Mouse (Mus musculus): ENCODE measurements around the gene Cntnap2. TPM values are rescaled to one million over a fixed set of nuclear protein-coding genes. Genes with fewer than 3 reads are reported as not detected.

Cntnap2 gene
- polyA plus RNA-seq, 1 experiment from 2014 or later = 24.7 TPM

DNA sequence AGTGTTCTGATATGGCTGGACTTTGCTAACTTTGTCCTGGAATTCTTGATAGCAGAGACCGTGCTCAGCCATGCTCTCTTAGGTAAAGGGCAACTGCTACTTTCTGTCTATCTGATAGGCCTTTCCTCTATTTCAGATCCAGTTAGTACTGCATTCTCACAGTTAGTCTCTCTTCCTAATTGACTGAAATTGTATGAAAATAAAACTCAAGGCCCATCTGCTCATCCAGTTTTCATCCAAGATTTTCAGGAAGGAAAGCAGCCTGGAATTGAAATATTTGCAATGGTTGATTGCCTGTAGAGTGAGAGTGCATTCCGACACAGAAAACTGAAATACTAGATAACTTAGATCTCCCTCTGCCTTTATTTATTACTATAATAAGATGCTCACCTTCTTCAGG lies 589.3 kb downstream of the Cntnap2 start:
- H3K36me3 ChIP-seq (ENCODE audit: control insufficient read depth, insufficient read depth, low read length) = no peaks in the 10 kb centered on the region
- ATAC-seq (ENCODE audit: low FRiP score) = no peak
- H3K27ac ChIP-seq (ENCODE audit: low read depth, low read length) = no peak overlapping the region
- no peak overlapping the region for H3K9ac ChIP-seq (ENCODE audit: low read length)
- no peak overlapping the region for H3K4me3 ChIP-seq (ENCODE audit: low read depth, low read length)
- 87% methylated on average over 2 of the region's 2 CpGs for WGBS
- no peaks in the 10 kb centered on the region for H3K27me3 ChIP-seq (ENCODE audit: control insufficient read depth, insufficient read depth, low read length)
- no peaks in the 10 kb centered on the region for H3K9me3 ChIP-seq (ENCODE audit: control insufficient read depth, low read length)
- H3K4me1 ChIP-seq (ENCODE audit: control insufficient read depth, insufficient read depth, low read length) = no peaks in the 10 kb centered on the region
- no peak overlapping the region for H3K4me2 ChIP-seq
- no peak for DNase-seq (ENCODE audit: low spot score, missing footprints)

DNA sequence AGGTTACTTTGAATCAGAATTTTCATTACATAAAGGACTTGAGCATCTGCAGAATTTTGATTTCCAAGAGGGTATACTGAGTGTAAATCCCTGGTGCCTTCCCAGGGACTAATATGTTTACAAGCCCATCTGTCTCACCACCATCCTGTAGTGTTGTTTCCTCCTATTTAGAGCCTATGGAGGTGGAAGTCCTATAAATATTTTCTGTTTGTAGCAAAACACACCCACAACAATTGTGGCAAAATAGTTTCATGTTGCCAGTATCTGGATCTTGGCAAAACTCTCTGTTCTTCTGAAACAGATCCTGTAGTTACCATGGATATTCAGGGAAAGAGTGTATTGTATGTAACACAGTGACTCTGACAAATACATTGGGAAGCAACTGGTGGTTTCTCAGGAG lies 641.1 kb downstream of the Cntnap2 start:
- Histone ChIP-seq H3K4me3 (ENCODE audit: low read depth, low read length) (no peak overlapping the region), H3K4me1 (ENCODE audit: control insufficient read depth, insufficient read depth, low read length) (no peaks in the 10 kb centered on the region), H3K27ac (ENCODE audit: low read depth, low read length) (no peak overlapping the region), H3K9me3 (ENCODE audit: control insufficient read depth, low read length) (no peaks in the 10 kb centered on the region), H3K9ac (ENCODE audit: low read length) (no peak overlapping the region), H3K27me3 (ENCODE audit: control insufficient read depth, insufficient read depth, low read length) (no peaks in the 10 kb centered on the region), H3K4me2 (no peak overlapping the region), H3K36me3 (ENCODE audit: control insufficient read depth, insufficient read depth, low read length) (no peaks in the 10 kb centered on the region)
- DNase-seq (ENCODE audit: low spot score, missing footprints) (no peak), ATAC-seq (ENCODE audit: low FRiP score) (no peak)

DNA sequence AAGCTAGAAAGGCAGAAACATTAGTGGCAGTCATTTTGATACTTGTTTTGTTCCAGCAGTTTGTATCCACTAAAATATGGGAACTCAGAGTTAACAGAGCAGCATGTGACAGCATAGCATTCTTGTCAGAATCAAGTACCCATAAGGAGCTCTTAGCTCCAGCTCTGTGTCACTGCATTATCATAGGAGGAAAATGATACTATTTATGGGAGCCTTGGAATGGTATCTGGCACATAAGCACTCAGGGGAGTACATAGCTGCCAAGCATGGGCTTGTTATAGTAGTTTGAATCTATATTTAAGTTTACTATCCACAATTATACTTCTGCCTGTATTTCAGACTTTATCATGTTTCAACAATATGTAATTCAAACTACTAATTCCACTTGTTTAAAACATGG lies 732.5 kb downstream of the Cntnap2 start:
- ATAC-seq (ENCODE audit: low FRiP score) = no peak
- no peaks in the 10 kb centered on the region for H3K4me1 ChIP-seq (ENCODE audit: control insufficient read depth, insufficient read depth, low read length)
- H3K27ac ChIP-seq (ENCODE audit: low read depth, low read length) = no peak overlapping the region
- no peak overlapping the region for H3K9ac ChIP-seq (ENCODE audit: low read length)
- H3K27me3 ChIP-seq (ENCODE audit: control insufficient read depth, insufficient read depth, low read length) = no peaks in the 10 kb centered on the region
- DNase-seq (ENCODE audit: low spot score, missing footprints) = no peak
- H3K4me2 ChIP-seq = no peak overlapping the region
- no peak overlapping the region for H3K4me3 ChIP-seq (ENCODE audit: low read depth, low read length)
- no peaks in the 10 kb centered on the region for H3K36me3 ChIP-seq (ENCODE audit: control insufficient read depth, insufficient read depth, low read length)
- no peaks in the 10 kb centered on the region for H3K9me3 ChIP-seq (ENCODE audit: control insufficient read depth, low read length)

DNA sequence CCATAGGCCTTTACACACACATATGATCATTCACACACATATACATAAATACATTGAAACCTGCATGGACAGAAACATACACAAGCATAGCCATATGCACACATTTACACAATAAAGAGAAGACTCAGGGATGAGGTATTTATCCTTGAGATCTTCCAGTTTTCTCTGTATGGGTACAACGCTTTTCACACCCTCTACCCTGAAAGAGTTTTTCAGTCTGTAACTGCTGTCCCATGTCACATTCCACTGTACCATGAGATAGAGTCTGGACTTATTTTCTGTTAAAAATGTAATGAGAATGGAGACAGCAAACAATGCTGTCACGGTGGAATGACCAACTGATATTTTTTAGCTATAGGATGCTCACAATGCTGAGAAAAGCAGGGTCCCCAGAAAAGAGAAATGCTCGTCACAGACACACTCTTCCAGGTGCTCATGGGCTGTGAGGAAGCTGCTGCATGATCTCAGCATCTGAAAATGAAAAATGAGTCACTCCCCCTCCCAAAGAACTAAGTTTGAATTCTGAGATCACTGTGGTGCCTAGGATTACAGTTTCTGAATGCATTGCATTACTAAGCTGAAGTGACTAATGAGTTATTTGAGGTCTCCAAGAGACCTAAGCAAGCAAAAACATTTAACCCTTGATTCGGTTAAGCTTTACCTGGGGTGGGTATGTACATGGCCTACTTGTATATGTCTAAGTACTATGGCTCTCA lies 782.6 kb downstream of the Cntnap2 start:
- H3K9ac ChIP-seq (ENCODE audit: low read length) = no peak overlapping the region
- WGBS = 87% methylated on average over 4 of the region's 4 CpGs
- H3K4me1 ChIP-seq (ENCODE audit: control insufficient read depth, insufficient read depth, low read length) = no peaks in the 10 kb centered on the region

DNA sequence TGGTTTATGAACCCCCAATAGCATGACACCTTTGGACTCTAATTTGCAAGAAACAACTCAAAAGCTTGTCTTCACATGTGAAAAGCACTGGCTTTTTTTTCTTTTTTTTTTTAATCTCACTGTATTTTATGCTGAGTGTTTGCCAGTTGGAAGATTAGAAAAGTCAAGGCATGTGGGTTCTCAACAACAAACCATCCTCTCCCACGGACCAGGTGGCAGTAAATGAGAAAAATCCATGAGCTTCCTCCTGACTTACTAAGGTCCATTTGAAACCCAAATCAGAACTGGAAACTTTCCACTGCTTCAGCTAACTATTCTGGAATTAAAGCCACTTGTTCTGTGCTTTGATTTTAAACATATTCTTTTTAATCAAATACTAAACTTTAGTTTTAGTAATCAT lies 784.6 kb downstream of the Cntnap2 start:
- H3K4me2 ChIP-seq = no peak overlapping the region
- no peaks in the 10 kb centered on the region for H3K9me3 ChIP-seq (ENCODE audit: control insufficient read depth, low read length)
- no peaks in the 10 kb centered on the region for H3K4me1 ChIP-seq (ENCODE audit: control insufficient read depth, insufficient read depth, low read length)
- no peak for ATAC-seq (ENCODE audit: low FRiP score)
- no peak for DNase-seq (ENCODE audit: low spot score, missing footprints)
- no peaks in the 10 kb centered on the region for H3K27me3 ChIP-seq (ENCODE audit: control insufficient read depth, insufficient read depth, low read length)
- H3K4me3 ChIP-seq (ENCODE audit: low read depth, low read length) = no peak overlapping the region
- no peak overlapping the region for H3K9ac ChIP-seq (ENCODE audit: low read length)
- WGBS = 83% methylated on average over 1 of the region's 1 CpGs
- no peak overlapping the region for H3K27ac ChIP-seq (ENCODE audit: low read depth, low read length)
- no peaks in the 10 kb centered on the region for H3K36me3 ChIP-seq (ENCODE audit: control insufficient read depth, insufficient read depth, low read length)

More for the DNA sequence above, 782.6 kb downstream of the Cntnap2 start:
- H3K4me3 ChIP-seq (ENCODE audit: low read depth, low read length) = no peak overlapping the region
- no peak overlapping the region for H3K4me2 ChIP-seq
- no peak for ATAC-seq (ENCODE audit: low FRiP score)
- H3K36me3 ChIP-seq (ENCODE audit: control insufficient read depth, insufficient read depth, low read length) = no peaks in the 10 kb centered on the region
- H3K27ac ChIP-seq (ENCODE audit: low read depth, low read length) = no peak overlapping the region
- H3K9me3 ChIP-seq (ENCODE audit: control insufficient read depth, low read length) = no peaks in the 10 kb centered on the region
- no peak for DNase-seq (ENCODE audit: low spot score, missing footprints)
- no peaks in the 10 kb centered on the region for H3K27me3 ChIP-seq (ENCODE audit: control insufficient read depth, insufficient read depth, low read length)

DNA sequence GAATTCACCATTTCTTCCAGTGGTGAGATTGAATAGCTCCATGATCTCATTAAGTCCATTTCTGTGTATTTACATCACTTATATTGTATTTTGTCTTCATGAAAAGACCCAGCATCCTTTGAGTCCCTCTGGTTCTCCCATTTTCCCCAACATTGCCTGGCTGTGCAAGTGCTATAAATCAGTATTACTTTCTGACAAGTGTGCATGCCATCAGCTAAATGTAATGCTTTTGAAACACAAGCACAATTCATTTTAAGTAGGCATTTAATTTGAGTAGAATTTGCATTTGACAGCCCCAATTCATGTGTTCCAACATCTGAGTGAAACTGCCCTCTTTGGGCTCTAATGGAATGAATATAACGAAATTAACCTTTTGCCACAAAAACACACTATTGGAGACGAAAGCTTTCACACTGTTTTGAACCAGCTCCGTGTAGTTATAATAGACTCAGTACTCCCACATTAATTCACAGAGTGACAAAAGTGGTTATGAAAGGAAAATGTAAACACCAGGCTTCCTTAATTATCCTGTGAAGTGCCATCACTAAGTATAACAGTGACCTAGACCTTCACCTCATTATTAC lies 812.3 kb downstream of the Cntnap2 start:
- 76% methylated on average over 3 of the region's 3 CpGs for WGBS
- DNase-seq (ENCODE audit: low spot score, missing footprints) = no peak
- Histone ChIP-seq H3K27ac (ENCODE audit: low read depth, low read length) (no peak overlapping the region), H3K4me3 (ENCODE audit: low read depth, low read length) (no peak overlapping the region), H3K27me3 (ENCODE audit: control insufficient read depth, insufficient read depth, low read length) (no peaks in the 10 kb centered on the region), H3K9ac (ENCODE audit: low read length) (no peak overlapping the region), H3K9me3 (ENCODE audit: control insufficient read depth, low read length) (no peaks in the 10 kb centered on the region), H3K4me2 (no peak overlapping the region), H3K4me1 (ENCODE audit: control insufficient read depth, insufficient read depth, low read length) (no peaks in the 10 kb centered on the region), H3K36me3 (ENCODE audit: control insufficient read depth, insufficient read depth, low read length) (no peaks in the 10 kb centered on the region)
- no peak for ATAC-seq (ENCODE audit: low FRiP score)

DNA sequence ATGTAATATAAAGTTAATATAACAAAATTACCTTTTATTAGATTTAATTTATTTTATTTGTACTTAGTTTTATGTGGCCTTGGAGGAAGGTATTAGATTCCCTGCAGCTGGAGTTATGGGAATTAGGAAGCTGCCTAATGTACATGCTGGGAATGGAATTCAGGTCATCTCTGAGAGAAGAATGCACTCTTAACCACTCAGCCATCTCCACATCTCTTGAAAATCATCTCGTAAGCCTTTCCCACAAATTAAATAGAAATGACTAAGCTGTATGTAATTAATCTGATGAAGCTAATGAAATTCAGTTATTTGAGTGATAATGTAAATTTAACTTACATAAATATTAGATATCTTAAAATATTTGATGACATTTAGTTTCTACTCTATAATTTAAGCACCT lies 826.3 kb downstream of the Cntnap2 start:
- Histone ChIP-seq H3K9me3 (ENCODE audit: control insufficient read depth, low read length) (no peaks in the 10 kb centered on the region), H3K4me1 (ENCODE audit: control insufficient read depth, insufficient read depth, low read length) (no peaks in the 10 kb centered on the region), H3K9ac (ENCODE audit: low read length) (no peak overlapping the region), H3K4me3 (ENCODE audit: low read depth, low read length) (no peak overlapping the region), H3K36me3 (ENCODE audit: control insufficient read depth, insufficient read depth, low read length) (no peaks in the 10 kb centered on the region), H3K27ac (ENCODE audit: low read depth, low read length) (no peak overlapping the region), H3K27me3 (ENCODE audit: control insufficient read depth, insufficient read depth, low read length) (no peaks in the 10 kb centered on the region), H3K4me2 (no peak overlapping the region)
- ATAC-seq (ENCODE audit: low FRiP score) (no peak), DNase-seq (ENCODE audit: low spot score, missing footprints) (no peak)
- 89% methylated on average over 1 of the region's 1 CpGs for WGBS

DNA sequence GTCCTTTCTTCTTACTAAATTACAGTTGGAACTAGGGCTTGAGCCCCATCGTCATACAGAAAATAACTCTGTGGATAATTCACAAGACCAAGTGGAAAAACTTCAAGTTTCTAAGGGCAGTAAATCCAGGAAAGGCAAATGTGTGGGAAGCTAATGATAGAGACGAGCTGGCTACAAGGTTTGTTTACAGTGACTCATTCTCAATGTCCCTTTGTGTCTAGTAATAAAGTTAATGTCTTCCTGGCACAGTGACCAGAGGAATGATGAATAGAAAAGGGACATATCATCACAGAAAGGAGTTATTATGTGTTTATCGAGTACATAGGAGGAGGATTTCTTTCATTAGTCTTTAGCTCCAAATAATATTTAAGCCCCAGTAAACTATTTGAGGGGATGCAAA lies 828.7 kb downstream of the Cntnap2 start:
- no peaks in the 10 kb centered on the region for H3K9me3 ChIP-seq (ENCODE audit: control insufficient read depth, low read length)
- H3K4me2 ChIP-seq = no peak overlapping the region
- no peak overlapping the region for H3K27ac ChIP-seq (ENCODE audit: low read depth, low read length)
- DNase-seq (ENCODE audit: low spot score, missing footprints) (no peak), ATAC-seq (ENCODE audit: low FRiP score) (no peak)
- H3K9ac ChIP-seq (ENCODE audit: low read length) = no peak overlapping the region
- no peaks in the 10 kb centered on the region for H3K36me3 ChIP-seq (ENCODE audit: control insufficient read depth, insufficient read depth, low read length)
- no peaks in the 10 kb centered on the region for H3K27me3 ChIP-seq (ENCODE audit: control insufficient read depth, insufficient read depth, low read length)
- no peak overlapping the region for H3K4me3 ChIP-seq (ENCODE audit: low read depth, low read length)
- H3K4me1 ChIP-seq (ENCODE audit: control insufficient read depth, insufficient read depth, low read length) = no peaks in the 10 kb centered on the region
- 76% methylated on average over 3 of the region's 3 CpGs for WGBS

DNA sequence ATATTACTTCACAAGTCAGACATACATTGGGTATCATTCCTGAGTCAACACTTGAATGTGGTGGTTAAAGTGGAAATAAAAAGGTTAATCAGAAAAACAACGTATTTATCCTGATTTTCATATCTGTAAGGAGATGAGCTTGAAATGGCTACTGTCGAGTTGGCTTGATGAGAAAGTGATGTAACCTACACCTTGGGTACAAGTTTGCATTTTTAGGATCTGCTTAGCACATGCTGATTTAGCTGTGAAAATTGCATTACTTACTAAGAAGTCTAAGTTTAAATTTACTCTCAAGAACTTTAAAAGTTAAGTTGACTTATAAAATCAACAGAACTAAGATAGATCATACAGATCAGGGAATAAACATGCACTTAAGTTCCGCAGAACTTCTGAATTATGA lies 879.1 kb downstream of the Cntnap2 start:
- H3K36me3 ChIP-seq (ENCODE audit: control insufficient read depth, insufficient read depth, low read length) = no peaks in the 10 kb centered on the region
- DNase-seq (ENCODE audit: low spot score, missing footprints) (no peak), ATAC-seq (ENCODE audit: low FRiP score) (no peak)
- H3K27me3 ChIP-seq (ENCODE audit: control insufficient read depth, insufficient read depth, low read length) = peaks cover 3% of the 10 kb centered on the region; the same call in 1 of the 2 replicates
- no peak overlapping the region for H3K4me3 ChIP-seq (ENCODE audit: low read depth, low read length)
- WGBS = 83% methylated on average over 3 of the region's 3 CpGs
- no peak overlapping the region for H3K27ac ChIP-seq (ENCODE audit: low read depth, low read length)
- no peak overlapping the region for H3K4me2 ChIP-seq
- H3K9me3 ChIP-seq (ENCODE audit: control insufficient read depth, low read length) = no peaks in the 10 kb centered on the region
- H3K9ac ChIP-seq (ENCODE audit: low read length) = no peak overlapping the region
- no peaks in the 10 kb centered on the region for H3K4me1 ChIP-seq (ENCODE audit: control insufficient read depth, insufficient read depth, low read length)

All from midbrain, embryonic 11.5 days (tissue).